Mouse (Mus musculus) small intestine, adult 2 months (tissue): ENCODE measurements around the gene Scaf8.

Experiments
- CTCF ChIP-seq: fragments of 200-500 bp; IDR thresholded peaks from 2 replicates; pipeline ENCODE4 v1.5.1; 2012; ENCODE audit warnings: low read depth, mild to moderate bottlenecking, control low read depth, inconsistent platforms, low read length, moderate library complexity, mixed read lengths; ENCODE audit not compliant: insufficient replicate concordance, insufficient read length; ENCODE audit errors: extremely low read depth
- POLR2A ChIP-seq: fragments of 200-500 bp; IDR thresholded peaks from 2 replicates; pipeline ENCODE4 v1.6.1; 2012; ENCODE audit warnings: low read depth, mild to moderate bottlenecking, control low read depth, inconsistent platforms, low read length, moderate library complexity

GRCm38 (mm10) chr17:3075166-3075872 lies 39.5 kb upstream of the Scaf8 start:
- no peak for TF ChIP-seq POLR2A
- TF ChIP-seq CTCF, result no peak
